Mouse (Mus musculus) lung, postnatal 36 days (tissue): ENCODE results near the gene Epb41l4b.

ENCODE experiments used
- DNase-seq: peaks from one replicate; pipeline ENCODE4 v3.0.0; 2022; ENCODE audit warnings: mixed read lengths

The Epb41l4b gene

DNA sequence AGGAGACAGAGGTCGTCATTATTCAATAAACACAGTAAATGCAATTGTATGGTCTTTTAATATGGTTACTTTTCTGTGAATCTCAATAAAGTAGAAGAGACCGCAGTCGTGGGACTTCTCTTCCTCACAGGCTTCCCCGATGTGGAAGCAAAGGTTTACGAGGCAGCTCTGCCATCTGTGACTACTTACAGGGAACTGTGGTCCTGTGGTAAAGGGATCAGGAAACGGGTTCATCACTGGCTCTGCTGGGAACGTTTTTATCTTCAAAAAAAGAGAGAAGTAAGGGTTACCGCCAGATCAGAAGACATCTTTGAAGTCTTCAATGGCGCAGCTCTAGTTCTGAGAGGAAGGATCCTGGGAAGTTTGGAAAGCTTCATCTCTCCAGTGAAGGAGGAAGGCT lies 135.5 kb downstream of the Epb41l4b start:
- DNase-seq, result no peak

DNA sequence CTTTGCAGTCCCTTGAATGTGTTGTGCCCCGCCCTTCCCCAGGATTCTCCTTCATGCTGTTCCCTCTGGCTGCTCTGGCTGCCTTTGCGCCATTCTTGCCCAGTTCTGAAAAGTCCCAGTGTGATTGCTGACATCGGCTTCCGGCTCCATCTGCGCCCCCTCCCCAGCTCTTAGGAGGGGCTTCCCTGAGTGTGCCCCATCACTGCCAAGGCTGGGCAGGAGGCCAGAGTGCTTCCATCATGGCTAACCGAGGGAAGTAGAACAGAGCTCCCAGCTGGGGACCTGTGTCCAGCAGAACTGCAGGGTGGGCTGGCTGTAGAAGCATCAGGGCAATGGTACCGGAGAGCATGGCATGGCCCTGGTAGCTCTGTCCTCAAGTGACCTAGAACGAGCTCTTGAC lies 138.2 kb downstream of the Epb41l4b start:
- no peak for DNase-seq

DNA sequence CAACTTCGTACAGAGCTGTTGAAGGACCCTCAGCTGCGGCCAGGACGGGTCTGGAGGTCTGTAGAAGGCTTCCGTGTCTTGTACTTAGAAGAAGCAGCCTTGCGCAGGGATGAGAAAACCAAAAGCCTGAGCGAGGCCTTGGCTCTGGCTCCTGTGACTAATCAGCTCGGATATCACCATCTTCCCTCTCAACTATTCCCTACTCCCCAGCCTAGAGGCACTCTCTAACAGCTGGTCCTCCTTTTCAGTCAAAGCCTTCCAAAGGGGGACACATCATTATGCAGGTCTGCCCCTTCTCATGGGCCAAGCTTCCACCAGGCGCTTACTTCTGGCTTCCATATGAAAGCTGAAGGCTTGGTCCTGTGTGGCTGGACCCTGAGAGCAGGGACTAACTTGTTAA lies 139.4 kb downstream of the Epb41l4b start:
- peak; percentile 6 for DNase-seq

DNA sequence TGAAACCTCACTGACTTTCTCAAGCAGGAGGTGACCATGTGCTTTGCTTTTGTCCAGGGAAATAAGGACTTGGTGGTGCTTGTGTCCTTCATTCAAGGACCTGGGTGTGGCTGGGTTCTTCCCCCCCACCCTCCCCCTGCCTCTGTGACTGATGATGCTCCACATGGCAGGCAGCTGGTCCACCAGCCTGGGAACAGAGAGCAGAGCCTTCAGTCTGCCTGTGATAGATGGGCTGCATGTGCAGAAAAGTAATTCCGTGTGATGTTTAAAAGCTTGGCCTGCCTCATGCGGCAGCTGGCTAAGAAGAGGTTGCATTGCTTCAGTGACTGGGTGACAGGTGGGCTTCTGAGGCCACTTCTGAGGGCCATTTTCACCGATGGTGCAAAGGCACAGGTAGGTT lies 140.5 kb downstream of the Epb41l4b start:
- DNase-seq, result no peak

- no peak for DNase-seq
Observed at GRCm38 (mm10) chr4:57001437-57001836, 141.8 kb downstream of the Epb41l4b start.

- no peak for DNase-seq
Observed at GRCm38 (mm10) chr4:56993331-56993730, 149.9 kb downstream of the Epb41l4b start.

DNA sequence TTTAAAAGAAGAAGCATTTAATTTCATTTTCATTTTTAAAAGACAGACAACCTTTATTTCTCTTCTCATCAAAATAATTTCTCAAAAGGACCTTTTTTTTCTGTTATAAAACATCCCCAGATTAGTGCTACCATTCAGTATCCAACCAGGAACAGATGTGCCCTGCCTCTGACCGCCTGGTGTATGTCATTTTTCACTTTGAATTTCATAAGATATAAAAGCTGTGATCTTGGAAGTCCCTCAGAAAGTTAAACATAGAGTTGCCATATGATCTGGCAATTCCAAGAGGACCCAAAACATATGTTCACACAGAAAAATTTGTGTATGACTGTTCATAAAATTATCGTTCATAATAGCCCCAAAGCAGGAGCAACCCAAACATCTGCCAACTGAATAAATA lies 151.3 kb downstream of the Epb41l4b start:
- peak; percentile 24 for DNase-seq

- DNase-seq, result no peak
Observed at GRCm38 (mm10) chr4:56990215-56990584, 153.0 kb downstream of the Epb41l4b start, which contains the start of gene Frrs1l. TSS of gene Frrs1l (minus strand) at chr4:56990391.

GRCm38 (mm10) chr4:56989431-56990214 lies 153.6 kb downstream of the Epb41l4b start:
- DNase-seq, result no peak

DNA sequence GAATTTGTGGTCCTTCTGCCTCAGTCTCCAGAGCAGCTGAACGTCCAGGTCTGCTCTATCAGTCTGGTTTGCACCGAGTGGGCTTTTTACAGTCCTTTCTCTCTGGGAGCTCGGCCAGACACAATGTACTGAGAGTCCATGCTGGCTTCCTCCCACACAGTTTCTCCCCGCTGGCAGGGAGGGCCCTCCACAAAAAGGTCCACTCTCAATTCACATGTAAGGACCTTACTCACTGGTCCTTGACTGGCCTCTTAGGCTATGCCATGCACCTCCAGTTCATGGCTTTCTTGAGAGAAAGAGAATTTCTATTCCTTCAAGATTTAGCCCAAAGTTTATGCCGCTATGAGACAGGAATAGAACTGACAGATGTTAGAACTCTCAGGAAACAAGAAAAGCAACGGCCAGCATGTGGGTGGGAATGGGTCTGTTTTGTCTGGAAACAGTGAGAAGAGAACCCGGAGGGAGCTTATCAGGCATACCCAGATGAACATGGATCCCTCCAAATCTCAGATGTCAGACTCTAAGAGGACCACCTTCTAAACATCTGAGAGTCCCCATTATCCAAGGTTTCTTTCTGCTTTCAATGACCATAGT lies 177.6 kb downstream of the Epb41l4b start:
- no peak for DNase-seq

DNA sequence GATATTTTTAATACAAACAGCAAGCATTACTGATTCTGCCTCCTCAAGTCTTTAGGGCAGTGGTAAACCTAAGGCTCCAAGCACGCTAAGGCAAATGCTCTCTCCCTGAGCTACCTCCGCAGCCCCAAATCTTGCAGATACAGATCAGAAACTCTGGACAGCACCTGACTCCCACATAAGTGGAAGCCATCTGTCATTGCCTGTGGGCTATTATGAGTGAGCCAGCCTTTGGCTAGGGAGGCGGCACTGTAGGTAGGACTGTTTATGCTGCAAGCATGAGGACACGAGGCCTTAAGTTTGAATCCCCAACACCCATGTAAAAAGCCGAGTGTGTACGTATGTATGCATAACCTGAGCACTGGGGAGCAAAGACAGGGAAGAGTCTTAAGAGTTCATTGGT lies 179.6 kb downstream of the Epb41l4b start:
- no peak for DNase-seq

- no peak for DNase-seq
Observed at GRCm38 (mm10) chr4:56961320-56961925, 181.8 kb downstream of the Epb41l4b start.

DNA sequence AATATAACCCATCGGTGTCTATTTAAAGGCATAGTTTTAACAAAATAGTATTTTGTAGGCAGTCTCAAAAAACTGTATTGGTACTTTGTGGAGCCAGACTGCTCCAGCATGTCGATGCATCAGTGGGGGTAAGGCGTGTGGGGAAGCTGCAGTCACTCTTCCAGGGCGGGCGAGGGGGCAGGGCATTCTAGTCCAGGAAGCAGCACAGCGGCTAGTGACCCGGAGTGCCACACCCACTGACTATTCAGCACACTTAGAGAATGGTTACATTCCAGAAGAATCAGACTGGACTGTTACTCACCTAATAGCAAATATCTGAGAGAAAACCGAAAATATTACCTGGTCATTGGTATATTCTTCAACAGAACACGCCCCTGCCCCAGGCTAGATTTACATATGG lies 185.7 kb downstream of the Epb41l4b start:
- DNase-seq, result no peak

- DNase-seq, result no peak
Observed at GRCm38 (mm10) chr4:56953235-56953634, 190.0 kb downstream of the Epb41l4b start.

GRCm38 (mm10) chr4:56951701-56952100 lies 191.5 kb downstream of the Epb41l4b start:
- no peak for DNase-seq

GRCm38 (mm10) chr4:56949494-56949893 lies 193.7 kb downstream of the Epb41l4b start:
- no peak for DNase-seq

DNA sequence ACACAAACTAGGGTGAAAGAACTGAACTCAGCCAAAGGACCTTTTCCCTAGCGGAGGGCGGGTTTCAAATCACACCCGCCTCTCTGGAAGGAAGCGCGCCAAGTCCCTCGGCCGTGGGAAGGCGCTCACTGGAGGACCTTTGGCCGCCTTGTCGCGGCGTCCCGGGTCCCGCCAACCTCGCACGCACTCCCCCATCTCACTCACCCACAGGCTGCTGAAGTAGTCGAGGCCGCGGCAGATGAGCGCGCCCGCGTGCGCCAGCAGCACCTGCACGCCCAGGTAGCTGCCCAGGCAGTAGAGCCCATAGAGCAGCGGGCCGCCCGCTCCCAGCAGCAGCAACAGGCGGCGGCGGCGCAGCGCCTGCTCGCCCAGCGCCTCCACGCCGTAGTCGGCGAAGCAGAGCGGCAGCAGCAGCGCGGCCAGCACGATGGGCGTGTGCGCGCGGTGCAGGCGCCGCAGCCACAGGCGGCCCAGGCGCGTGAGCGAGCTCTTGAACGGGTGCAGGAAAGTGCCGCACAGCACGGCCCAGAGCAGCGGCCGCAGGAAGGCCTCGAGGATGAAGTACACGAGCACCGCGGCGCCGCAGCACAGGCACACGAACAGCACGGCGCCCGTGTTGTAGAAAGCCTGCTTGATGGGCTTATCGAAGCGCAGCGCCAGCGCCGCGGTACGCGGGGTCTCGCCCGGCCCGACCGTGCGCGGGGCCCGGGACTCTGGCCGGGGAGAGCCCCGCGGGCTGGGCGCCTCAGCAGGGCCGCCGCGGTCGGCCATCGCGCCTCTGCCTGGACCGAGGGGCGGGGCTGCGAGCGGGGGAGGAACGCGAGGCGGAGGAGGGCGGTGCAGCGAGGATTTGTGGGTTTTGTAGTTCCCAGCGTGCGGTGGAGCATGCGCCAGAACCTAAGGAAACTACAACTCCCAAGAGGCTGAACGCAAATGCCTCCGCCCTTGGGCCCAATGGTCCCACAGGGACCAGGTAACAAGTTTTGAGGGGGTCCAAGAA lies 196.3 kb downstream of the Epb41l4b start, which contains the start of gene Tmem245:
Tmem245 (minus strand) TSS at position 797 of the 1,000 bp plus-strand sequence.
- DNase-seq, result peak; percentile 98

- DNase-seq, result peak; percentile 43
Observed at GRCm38 (mm10) chr4:56946180-56946579, 197.1 kb downstream of the Epb41l4b start.

DNA sequence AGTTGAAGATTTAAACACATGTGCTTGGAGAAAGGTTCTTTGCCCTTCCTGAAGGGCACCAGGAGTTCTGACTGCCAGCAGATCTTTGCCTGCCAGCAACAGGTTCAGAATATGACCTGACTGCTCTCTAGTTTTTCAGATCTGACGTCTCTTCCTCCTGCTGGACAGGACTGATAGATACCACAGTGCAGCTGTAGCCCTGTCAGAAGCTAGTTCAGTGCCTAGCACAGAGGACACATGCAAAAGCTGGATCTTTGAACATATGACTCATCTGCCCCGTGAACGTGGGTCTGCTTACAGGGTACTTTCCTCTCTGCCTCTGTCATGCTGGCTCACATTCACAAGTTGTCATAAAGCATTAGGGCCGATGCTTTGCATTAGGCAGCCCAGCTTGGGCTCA lies 199.0 kb downstream of the Epb41l4b start:
- no peak for DNase-seq

DNA sequence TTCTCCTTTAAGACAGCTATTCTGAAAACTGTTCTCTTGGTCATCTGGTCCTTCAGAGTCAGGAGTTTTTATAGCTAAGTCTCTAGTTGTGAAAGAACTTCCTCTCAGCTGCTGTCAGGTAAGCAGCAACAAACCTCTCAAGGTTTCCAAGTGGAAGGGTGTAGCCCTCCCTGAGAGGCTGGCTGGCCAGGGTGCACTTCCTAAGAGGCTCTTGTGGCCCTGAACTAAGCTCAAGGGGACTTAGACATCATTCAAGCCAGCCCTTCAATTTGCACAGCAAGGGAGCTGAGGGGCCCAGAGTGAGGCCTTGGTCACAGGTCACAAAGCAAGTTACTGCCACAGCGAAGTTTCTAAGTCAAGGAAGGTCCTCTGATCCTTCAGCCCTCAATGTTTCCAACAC lies 200.0 kb downstream of the Epb41l4b start:
- DNase-seq, result peak; percentile 87

DNA sequence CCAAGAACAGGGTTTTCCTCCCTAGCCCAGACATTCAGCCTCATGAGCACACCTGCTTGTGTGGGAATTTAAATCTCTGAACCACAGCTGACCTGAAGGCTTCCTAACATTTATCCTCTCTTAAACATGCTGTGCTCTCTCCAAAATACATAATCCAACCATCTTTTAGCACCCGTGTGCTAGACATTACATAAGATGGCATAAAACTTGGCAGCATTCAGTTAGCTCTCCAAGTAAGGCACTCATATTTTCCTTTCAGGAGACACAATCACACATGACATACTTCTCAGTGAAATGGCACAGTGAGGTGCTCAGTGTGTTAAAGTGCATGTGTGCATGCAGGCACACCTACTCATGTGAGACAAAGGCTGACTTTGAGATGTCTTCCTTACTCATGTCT lies 200.7 kb downstream of the Epb41l4b start:
- DNase-seq, result peak; percentile 45
